In the genomic region with DNA sequence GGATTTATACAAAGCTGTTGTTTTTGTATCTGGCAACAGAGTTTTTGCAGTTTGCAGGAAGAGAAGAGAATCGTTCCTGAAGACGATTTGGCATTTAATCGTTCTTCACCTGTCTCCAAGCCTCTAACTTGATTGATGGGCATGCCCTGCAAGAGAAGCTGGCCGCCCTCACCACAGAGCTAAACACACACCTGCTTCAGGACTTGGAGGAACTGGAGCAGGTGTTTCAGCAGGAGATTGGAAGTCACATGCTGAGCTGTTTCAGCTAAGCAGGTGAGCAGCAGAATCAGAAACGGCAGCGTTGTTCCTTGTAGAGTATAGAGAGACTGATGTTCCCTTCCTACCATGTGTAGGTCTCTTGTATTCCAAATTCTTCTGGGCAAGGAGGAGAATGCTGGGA, we compare ENCODE assay signal across 32 mouse cellular contexts. TPM values are rescaled to one million over a fixed set of nuclear protein-coding genes. Genes with fewer than 3 reads are reported as not detected.
A peak's percentile ranks its signal among the peaks of the same experiment; 100 is the strongest.
DNase-seq lines count a peak whose midpoint lies in the region; ATAC-seq and TF ChIP-seq lines count a peak whose summit lies in the region.
"Had no signal": no experiment of that assay in that cellular context is flagged by ENCODE, and none has a peak within 500 bp of the region (broad histone marks: within the 10 kb centered on the region; RNA-seq: fewer than 3 reads in every experiment).

No protein-coding gene starts in this region.

- no peak overlapping the region for H3K9ac ChIP-seq in hindbrain, embryonic 14.5 days
- H3K9ac ChIP-seq in hindbrain, embryonic 12.5 days: no peak overlapping the region
- H3K9ac ChIP-seq in hindbrain, embryonic 16.5 days (ENCODE audit: low read depth, low read length): no peak overlapping the region
- H3K9ac ChIP-seq in hindbrain, embryonic 13.5 days: no peak overlapping the region
- H3K9ac ChIP-seq: embryonic facial prominence, embryonic 12.5 days; forebrain, embryonic 13.5 days; forebrain, embryonic 15.5 days had no signal

- 0 out of 2 replicates have a peak overlapping the region, but pooled peaks have one; percentile 8 for H3K27ac ChIP-seq in hindbrain, embryonic 14.5 days
- H3K27ac ChIP-seq in hindbrain, embryonic 12.5 days: no peak overlapping the region
- no peak overlapping the region for H3K27ac ChIP-seq in hindbrain, embryonic 16.5 days (ENCODE audit: low read depth, low read length)
- H3K27ac ChIP-seq in hindbrain, embryonic 13.5 days: no peak overlapping the region
- peak overlapping the region; percentile 72 for H3K27ac ChIP-seq in layer of hippocampus, adult 2 months
- no peak overlapping the region for H3K27ac ChIP-seq in embryonic facial prominence, embryonic 10.5 days (replicated peaks)
- no peak overlapping the region for H3K27ac ChIP-seq in left cerebral cortex, adult 2 months
- H3K27ac ChIP-seq: embryonic facial prominence, embryonic 12.5 days; forebrain, embryonic 13.5 days; forebrain, embryonic 15.5 days had no signal

- 70% methylated on average over 6 of the region's 6 CpGs for WGBS in hindbrain, embryonic 14.5 days
- 73% methylated on average over 6 of the region's 6 CpGs for WGBS in hindbrain, embryonic 12.5 days
- 65% methylated on average over 6 of the region's 6 CpGs for WGBS in hindbrain, embryonic 16.5 days
- 76% methylated on average over 6 of the region's 6 CpGs for WGBS in hindbrain, embryonic 13.5 days
- 84% methylated on average over 6 of the region's 6 CpGs for WGBS in embryonic facial prominence, embryonic 10.5 days

- no peaks in the 10 kb centered on the region for H3K9me3 ChIP-seq in hindbrain, embryonic 14.5 days (ENCODE audit: control insufficient read depth, low read length)
- no peaks in the 10 kb centered on the region for H3K9me3 ChIP-seq in hindbrain, embryonic 12.5 days (replicated peaks)
- H3K9me3 ChIP-seq in hindbrain, embryonic 16.5 days (ENCODE audit: control insufficient read depth, low read length): no peaks in the 10 kb centered on the region
- no peaks in the 10 kb centered on the region for H3K9me3 ChIP-seq in hindbrain, embryonic 13.5 days
- H3K9me3 ChIP-seq in embryonic facial prominence, embryonic 10.5 days: no peaks in the 10 kb centered on the region
- H3K9me3 ChIP-seq: embryonic facial prominence, embryonic 12.5 days; forebrain, embryonic 13.5 days; forebrain, embryonic 15.5 days; G1E had no signal

- TF ChIP-seq CTCF in layer of hippocampus, adult 2 months (conservative IDR thresholded peaks at IDR 0.05): no peak
- no peak for TF ChIP-seq CTCF in left cerebral cortex, adult 2 months (IDR thresholded peaks at IDR 0.05)

- H3K36me3 ChIP-seq in hindbrain, embryonic 14.5 days (replicated peaks; ENCODE audit: control insufficient read depth, insufficient read depth): no peaks in the 10 kb centered on the region
- no peaks in the 10 kb centered on the region for H3K36me3 ChIP-seq in hindbrain, embryonic 12.5 days
- H3K36me3 ChIP-seq in hindbrain, embryonic 16.5 days (ENCODE audit: control insufficient read depth, insufficient read depth, low read length): no peaks in the 10 kb centered on the region
- no peaks in the 10 kb centered on the region for H3K36me3 ChIP-seq in hindbrain, embryonic 13.5 days
- H3K36me3 ChIP-seq in embryonic facial prominence, embryonic 10.5 days (replicated peaks): no peaks in the 10 kb centered on the region
- H3K36me3 ChIP-seq: embryonic facial prominence, embryonic 12.5 days; forebrain, embryonic 15.5 days; G1E had no signal

- H3K4me1 ChIP-seq in hindbrain, embryonic 14.5 days (replicated peaks; ENCODE audit: control insufficient read depth, insufficient read depth, low read length): no peaks in the 10 kb centered on the region
- H3K4me1 ChIP-seq in hindbrain, embryonic 12.5 days: no peaks in the 10 kb centered on the region
- H3K4me1 ChIP-seq in hindbrain, embryonic 16.5 days (ENCODE audit: control insufficient read depth, insufficient read depth, low read depth, low read length): peaks cover 3% of the 10 kb centered on the region; the same call in 1 of the 2 replicates
- no peaks in the 10 kb centered on the region for H3K4me1 ChIP-seq in hindbrain, embryonic 13.5 days (replicated peaks)
- no peaks in the 10 kb centered on the region for H3K4me1 ChIP-seq in embryonic facial prominence, embryonic 10.5 days
- H3K4me1 ChIP-seq: embryonic facial prominence, embryonic 12.5 days; forebrain, embryonic 13.5 days; forebrain, embryonic 15.5 days had no signal

- intact Hi-C loops in left cerebral cortex, adult 2 months (cut with DNase I): no loop called here

- no peak overlapping the region for H3K4me2 ChIP-seq in hindbrain, embryonic 14.5 days (replicated peaks)
- no peak overlapping the region for H3K4me2 ChIP-seq in hindbrain, embryonic 12.5 days (replicated peaks)
- H3K4me2 ChIP-seq in hindbrain, embryonic 16.5 days (ENCODE audit: low read length): no peak overlapping the region
- H3K4me2 ChIP-seq in hindbrain, embryonic 13.5 days: no peak overlapping the region
- H3K4me2 ChIP-seq: embryonic facial prominence, embryonic 12.5 days; forebrain, embryonic 13.5 days; forebrain, embryonic 15.5 days had no signal

- no peak for ATAC-seq in hindbrain, embryonic 14.5 days (ENCODE audit: low FRiP score)
- ATAC-seq in hindbrain, embryonic 12.5 days (ENCODE audit: low FRiP score): no peak
- ATAC-seq in hindbrain, embryonic 16.5 days: peak; percentile 56; the same call in 1 of the 2 replicates
- ATAC-seq in hindbrain, embryonic 13.5 days (ENCODE audit: low FRiP score): no peak
- ATAC-seq: activated CD4-positive, CD25-positive, alpha-beta regulatory T cell, adult 4 months; CD4-positive, CD25-positive, alpha-beta regulatory T cell, adult 4 months; forebrain, embryonic 13.5 days; forebrain, embryonic 15.5 days; Patski had no signal

- no peak overlapping the region for H3K4me3 ChIP-seq in hindbrain, embryonic 14.5 days (replicated peaks; ENCODE audit: low read length)
- no peak overlapping the region for H3K4me3 ChIP-seq in hindbrain, embryonic 12.5 days
- no peak overlapping the region for H3K4me3 ChIP-seq in hindbrain, embryonic 16.5 days (ENCODE audit: low read length)
- H3K4me3 ChIP-seq in hindbrain, embryonic 13.5 days: no peak overlapping the region
- H3K4me3 ChIP-seq in layer of hippocampus, adult 2 months: no peak overlapping the region
- no peak overlapping the region for H3K4me3 ChIP-seq in embryonic facial prominence, embryonic 10.5 days
- H3K4me3 ChIP-seq in left cerebral cortex, adult 2 months: no peak overlapping the region
- H3K4me3 ChIP-seq: embryonic facial prominence, embryonic 12.5 days; forebrain, embryonic 13.5 days; forebrain, embryonic 15.5 days had no signal

- 0 out of 2 replicates have a peak, but pooled peaks cover 4% of the 10 kb centered on the region for H3K27me3 ChIP-seq in hindbrain, embryonic 14.5 days (ENCODE audit: control insufficient read depth, insufficient read depth, low read length)
- peaks cover under 1% of the 10 kb centered on the region for H3K27me3 ChIP-seq in hindbrain, embryonic 12.5 days
- no peaks in the 10 kb centered on the region for H3K27me3 ChIP-seq in hindbrain, embryonic 16.5 days (replicated peaks; ENCODE audit: control insufficient read depth, insufficient read depth, low read length)
- peaks cover 7% of the 10 kb centered on the region; the same call in 1 of the 2 replicates for H3K27me3 ChIP-seq in hindbrain, embryonic 13.5 days
- no peaks in the 10 kb centered on the region for H3K27me3 ChIP-seq in embryonic facial prominence, embryonic 10.5 days (replicated peaks; ENCODE audit: low read depth, poor library complexity, severe bottlenecking)
- H3K27me3 ChIP-seq: CH12.LX; embryonic facial prominence, embryonic 12.5 days; forebrain, embryonic 13.5 days; forebrain, embryonic 15.5 days; Patski had no signal

- no peak for DNase-seq in hindbrain, embryonic 14.5 days (ENCODE audit: low spot score)
- DNase-seq in layer of hippocampus, adult 2 months (ENCODE audit: low spot score in 2 of 2): no peak
- DNase-seq in layer of hippocampus, adult 11-12 months (ENCODE audit: low spot score): no peak
- peak; percentile 6 for DNase-seq in embryonic facial prominence, embryonic 10.5 days (ENCODE audit: low spot score)
- DNase-seq in left cerebral cortex, adult 2 months (ENCODE audit: extremely low spot score in 1 of 2, low spot score in 2 of 2): no peak
- DNase-seq: adrenal gland, adult 2 months; adrenal gland, postnatal 10 days; adrenal gland, postnatal 25 days; B cell, adult 2 months; cerebellum, adult 11 months; cerebellum, adult 18-20 months; cerebellum, adult 8-10 months; cerebellum, adult 9-11 months; cerebellum, postnatal 14 days; cerebellum, postnatal 36 days; embryo, embryonic 11 days had no signal

RNA-seq across cellular contexts. Expression of a gene that starts 41.4 kb away (rescaled TPM):
- polyA plus RNA-seq in hindbrain, embryonic 14.5 days (2014; fragmentation: Nextera tagmentation; extraction: Ambion mirVana): 9.5 and 11.2 TPM in 2 replicates
- polyA plus RNA-seq in hindbrain, embryonic 12.5 days (2016; fragmentation: Nextera tagmentation; extraction: Ambion mirVana): 6.9 and 8.9 TPM in 2 replicates
- polyA plus RNA-seq in hindbrain, embryonic 16.5 days (2015; fragmentation: Nextera tagmentation; extraction: Ambion mirVana): 9.6 and 10.7 TPM in 2 replicates
- 7.5 and 7.8 TPM in 2 replicates for polyA plus RNA-seq in hindbrain, embryonic 13.5 days (2015; fragmentation: Nextera tagmentation; extraction: Ambion mirVana)
- total RNA-seq in layer of hippocampus, adult 2 months (2021): 10 to 100 TPM; 30.2 TPM
- 0.88 and 1.5 TPM in 2 replicates for polyA plus RNA-seq in embryonic facial prominence, embryonic 10.5 days (2016; fragmentation: Nextera tagmentation; extraction: Ambion mirVana)
- 10 to 100 TPM; 21.6 to 23.6 TPM for total RNA-seq in left cerebral cortex, adult 2 months (2021)
- total RNA-seq: CH12.LX; common myeloid progenitor, adult 5-6 weeks had no signal
- polyA plus RNA-seq: activated CD4-positive, CD25-positive, alpha-beta regulatory T cell, adult 4 months; G1E had no signal

RNA-seq across cellular contexts. Expression of a gene that starts 42.1 kb away (rescaled TPM):
- not detected in 2 replicates for polyA plus RNA-seq in hindbrain, embryonic 14.5 days (2014; fragmentation: Nextera tagmentation; extraction: Ambion mirVana)
- not detected in 2 replicates for polyA plus RNA-seq in hindbrain, embryonic 12.5 days (2016; fragmentation: Nextera tagmentation; extraction: Ambion mirVana)
- polyA plus RNA-seq in hindbrain, embryonic 16.5 days (2015; fragmentation: Nextera tagmentation; extraction: Ambion mirVana): not detected in 2 replicates
- not detected in 2 replicates for polyA plus RNA-seq in hindbrain, embryonic 13.5 days (2015; fragmentation: Nextera tagmentation; extraction: Ambion mirVana)
- not detected for total RNA-seq in layer of hippocampus, adult 2 months (2021)
- not detected in 2 replicates for polyA plus RNA-seq in embryonic facial prominence, embryonic 10.5 days (2016; fragmentation: Nextera tagmentation; extraction: Ambion mirVana)
- not detected for total RNA-seq in left cerebral cortex, adult 2 months (2021)
- total RNA-seq: adrenal gland, adult 2 months; adrenal gland, postnatal 25 days; adrenal gland, postnatal 4 days; CH12.LX; common myeloid progenitor, adult 5-6 weeks; G1E had no signal
- polyA plus RNA-seq: activated CD4-positive, CD25-positive, alpha-beta regulatory T cell, adult 4 months; adrenal gland, adult 2 months; brain, embryonic 14.5 days; CD4-positive, CD25-positive, alpha-beta regulatory T cell, adult 4 months; embryonic facial prominence, embryonic 12.5 days; embryonic facial prominence, embryonic 14.5 days; forebrain, embryonic 11.5 days; forebrain, embryonic 13.5 days; forebrain, embryonic 15.5 days; G1E; Patski had no signal

Comparison
In these comparisons a context has a peak if more than half of its experiments do, and no peak if none do; other contexts are left out.
1. H3K27ac ChIP-seq: peak in hindbrain, embryonic 14.5 days (single experiment) and layer of hippocampus, adult 2 months (single experiment); none in hindbrain, embryonic 12.5 days (single experiment), hindbrain, embryonic 16.5 days (single experiment), hindbrain, embryonic 13.5 days (single experiment), embryonic facial prominence, embryonic 10.5 days (single experiment) and left cerebral cortex, adult 2 months (single experiment).